Mouse (Mus musculus) heart, postnatal 14 days (tissue): ENCODE measurements around the gene Tmem30b. TPM values are rescaled to one million over a fixed set of nuclear protein-coding genes. Genes with fewer than 3 reads are reported as not detected.

Source experiments
- DNase-seq, 2 experiments: peaks; one replicate each; pipeline ENCODE4 v3.0.0; 2021 to 2022
- intact Hi-C: fragments of 180-260 bp; cut with DNase I; formaldehyde crosslinking; loops from one replicate; pipeline ENCODE4 v1.15.1; 2025
- long read RNA-seq, 2 experiments: library from polyadenylated mRNA; stranded (forward); transcript quantifications; one replicate each; pipeline ENCODE4 v2.0.0; 2021
- total RNA-seq, 2 experiments: library from RNA; stranded (reverse); gene quantifications; 2 replicates each; pipeline ENCODE4 v1.2.3; 2021

Gene Tmem30b
- under 1 TPM; 0.22 to 0.27 TPM for total RNA-seq
- long read RNA-seq, experiment 1: 0 reads
- long read RNA-seq, experiment 2: 0 reads

DNA sequence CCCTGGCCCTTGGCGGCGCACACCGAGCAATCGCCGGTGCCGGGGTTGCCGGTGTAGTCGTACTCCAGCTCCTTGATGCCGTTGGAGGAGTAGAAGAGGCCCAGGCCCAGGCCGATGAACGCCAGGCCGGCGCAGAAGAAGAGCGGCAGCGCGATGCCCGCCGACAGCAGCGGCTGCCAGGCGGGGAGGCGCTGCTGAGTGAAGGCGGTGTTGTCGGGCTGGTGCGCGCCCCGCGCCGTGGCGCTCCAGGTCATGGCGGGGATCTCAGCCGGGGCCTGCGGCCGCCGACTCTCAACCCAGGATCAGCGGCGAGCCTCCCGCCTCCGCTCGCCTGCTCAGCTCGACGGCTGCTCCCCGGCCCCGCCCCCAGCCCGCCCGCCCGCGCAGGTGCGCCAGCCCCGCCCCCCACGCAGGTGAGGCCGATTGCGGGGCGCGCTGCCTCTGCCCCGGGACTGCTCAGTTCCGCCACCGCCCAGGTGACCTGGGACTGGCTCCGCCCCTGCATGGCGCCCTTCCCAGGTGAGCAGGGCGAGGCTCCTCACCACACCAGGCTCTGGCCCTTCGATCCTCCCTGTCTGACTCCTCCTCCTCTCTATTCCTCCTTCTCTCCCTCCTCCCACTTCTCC is at the start of gene Tmem30b:
TSS of gene Tmem30b (minus strand) at position 307 of the 626 bp plus-strand sequence.
- intact Hi-C loops: no loop called here
- DNase-seq: no peak

DNA sequence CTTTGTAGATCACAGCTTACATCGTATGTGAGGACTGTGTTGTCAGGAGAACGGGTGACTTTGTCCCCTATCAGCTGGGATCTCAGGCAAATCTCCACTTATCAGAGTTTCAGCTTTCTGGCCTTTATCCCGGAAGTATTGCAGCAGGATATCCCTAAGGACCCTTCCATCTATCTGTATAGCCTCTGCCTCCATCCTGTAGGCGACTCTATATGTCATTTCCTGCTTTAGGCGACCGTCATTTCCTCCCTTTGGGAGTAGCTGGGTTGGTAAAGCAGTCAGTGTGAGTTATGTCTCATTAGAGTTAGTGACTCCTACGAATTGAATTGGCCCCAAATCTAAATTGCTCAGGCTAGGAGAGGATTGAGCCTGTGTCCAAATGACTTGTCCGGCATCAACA is 49.0 kb upstream of the Tmem30b start:
- intact Hi-C loops: loop anchor here (5.0 kb wide), 1 partner anchor 42 kb away; no protein-coding TSS in a partner anchor
- DNase-seq: no peak

- intact Hi-C loops: no loop called here
- DNase-seq: no peak
These were observed 48.1 kb upstream of the Tmem30b start for GRCm38 (mm10) chr12:73594177-73594745.

DNA sequence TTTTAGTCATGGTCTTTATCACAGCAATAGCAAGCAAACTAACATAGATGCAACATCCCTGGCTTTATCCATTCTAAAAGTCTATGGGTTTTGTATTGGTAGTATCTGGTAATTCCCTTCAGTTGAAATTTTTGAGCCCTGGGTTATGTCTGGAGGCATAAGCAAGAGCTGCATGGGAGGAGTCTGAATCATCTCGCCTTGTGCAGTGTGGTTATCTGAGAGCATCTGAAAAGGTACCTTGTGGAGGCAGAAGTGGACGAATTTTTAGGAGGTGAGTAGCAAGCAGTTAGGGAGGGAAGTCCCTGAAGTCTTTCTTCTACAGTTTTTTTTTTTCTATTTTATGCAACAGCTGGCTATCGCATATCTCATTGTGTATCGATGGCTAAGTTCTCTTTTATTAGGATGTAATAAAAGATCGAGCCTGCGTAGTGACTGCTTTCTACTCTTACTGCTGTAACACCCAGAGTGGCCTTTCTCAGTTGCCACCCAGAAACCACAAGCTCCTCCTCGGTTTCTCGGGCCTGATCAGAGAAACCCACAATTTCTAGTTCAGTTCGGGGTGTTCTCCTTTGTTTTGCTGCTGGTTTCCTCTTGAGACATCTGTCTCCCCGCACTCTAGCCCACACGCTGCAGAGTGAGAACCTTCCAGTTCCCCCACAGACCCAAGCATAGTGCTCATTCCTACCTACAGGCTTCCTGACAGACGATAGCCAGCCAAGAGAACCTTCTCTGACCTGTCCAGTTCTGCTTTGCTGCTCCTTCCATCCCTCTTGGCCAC is 47.0 kb upstream of the Tmem30b start:
- intact Hi-C loops: no loop called here
- DNase-seq: no peak

DNA sequence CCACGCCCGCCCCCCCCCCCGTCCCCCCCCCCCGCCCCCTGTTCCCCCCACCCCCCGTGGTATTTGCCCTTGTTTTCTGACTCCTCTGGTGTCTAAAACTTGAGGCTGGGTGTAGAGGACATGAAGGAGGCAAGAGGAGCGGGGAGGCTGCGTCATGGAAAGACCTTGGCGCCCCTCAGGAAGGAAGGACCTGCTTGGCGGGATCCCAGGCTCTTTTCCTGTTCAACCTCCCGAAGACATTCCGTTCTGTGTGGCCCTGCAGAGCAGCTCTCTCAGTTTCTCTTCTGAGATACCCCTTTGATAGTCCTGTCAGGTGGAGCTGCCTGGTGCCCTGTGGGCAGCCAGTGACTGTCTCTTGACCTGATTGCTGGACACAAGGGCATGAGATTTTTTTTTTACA is 45.4 kb upstream of the Tmem30b start:
- intact Hi-C loops: no loop called here
- peak; percentile 65 to 75 for DNase-seq

DNA sequence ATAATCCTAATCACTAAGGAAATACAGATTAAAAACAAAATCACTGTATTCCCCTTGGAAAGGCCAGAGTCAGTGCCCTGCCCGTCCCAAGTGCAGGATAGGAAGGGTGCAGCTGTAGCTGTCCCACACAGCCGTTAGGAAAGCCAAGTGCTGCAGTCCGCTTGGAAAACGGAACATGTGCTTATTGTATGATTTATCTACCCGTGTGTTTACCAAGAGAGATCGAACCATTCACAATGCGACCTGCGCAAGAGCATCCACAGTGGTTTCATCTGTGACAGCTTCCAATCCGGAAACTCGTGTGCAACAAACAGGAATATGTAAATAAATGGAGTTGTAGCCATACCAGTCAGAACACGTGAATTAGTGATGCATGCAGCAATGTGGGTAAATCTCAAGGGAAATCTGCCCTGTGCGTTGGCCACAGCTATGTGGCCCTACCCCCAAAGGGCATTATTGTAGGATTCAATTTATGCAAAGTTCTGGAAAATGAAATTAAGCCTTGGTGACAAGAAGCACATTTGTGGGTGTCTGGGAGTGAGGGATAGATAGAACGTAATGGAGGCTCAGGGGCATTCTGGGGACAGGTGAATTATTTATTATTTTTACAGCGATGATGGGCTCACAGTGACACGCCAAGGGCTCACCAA is 44.6 kb upstream of the Tmem30b start:
- no peak for DNase-seq
- intact Hi-C loops: no loop called here

- no peak for DNase-seq
- intact Hi-C loops: loop anchor here (5.0 kb wide), 1 partner anchor 85 kb away; no protein-coding TSS in a partner anchor
These were observed 41.1 kb upstream of the Tmem30b start for GRCm38 (mm10) chr12:73587262-73587661.

GRCm38 (mm10) chr12:73585850-73586249 is 39.7 kb upstream of the Tmem30b start:
- DNase-seq: no peak
- intact Hi-C loops: loop anchor here (2.0 to 5.0 kb wide), 2 partner anchors 86 to 107 kb away; no protein-coding TSS in a partner anchor

DNA sequence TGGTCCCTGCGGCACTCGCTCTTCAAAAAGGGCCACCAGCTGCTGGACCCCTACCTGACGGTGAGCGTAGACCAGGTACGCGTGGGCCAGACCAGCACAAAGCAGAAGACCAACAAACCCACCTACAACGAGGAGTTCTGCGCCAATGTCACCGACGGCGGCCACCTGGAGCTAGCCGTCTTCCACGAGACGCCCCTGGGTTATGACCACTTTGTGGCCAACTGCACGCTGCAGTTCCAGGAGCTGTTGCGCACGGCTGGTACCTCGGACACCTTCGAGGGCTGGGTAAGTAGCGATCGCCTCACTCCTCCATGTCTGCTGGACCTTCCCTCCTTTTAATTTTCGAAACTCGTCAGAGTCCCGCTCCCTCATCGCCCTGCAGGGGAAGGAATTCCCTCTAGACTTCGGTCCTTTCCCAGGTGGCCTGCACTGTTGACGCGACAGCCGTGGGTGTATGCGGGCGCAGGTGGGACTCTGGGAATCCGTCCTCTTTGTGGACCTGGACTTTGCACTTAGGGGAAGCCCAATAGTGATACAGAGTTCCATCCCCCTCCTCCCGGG is 39.1 kb upstream of the Tmem30b start:
- intact Hi-C loops: loop anchor here (2.0 to 5.0 kb wide), 2 partner anchors 87 to 107 kb away; no protein-coding TSS in a partner anchor
- DNase-seq: peak in 1 of 2 experiments; percentile 12

DNA sequence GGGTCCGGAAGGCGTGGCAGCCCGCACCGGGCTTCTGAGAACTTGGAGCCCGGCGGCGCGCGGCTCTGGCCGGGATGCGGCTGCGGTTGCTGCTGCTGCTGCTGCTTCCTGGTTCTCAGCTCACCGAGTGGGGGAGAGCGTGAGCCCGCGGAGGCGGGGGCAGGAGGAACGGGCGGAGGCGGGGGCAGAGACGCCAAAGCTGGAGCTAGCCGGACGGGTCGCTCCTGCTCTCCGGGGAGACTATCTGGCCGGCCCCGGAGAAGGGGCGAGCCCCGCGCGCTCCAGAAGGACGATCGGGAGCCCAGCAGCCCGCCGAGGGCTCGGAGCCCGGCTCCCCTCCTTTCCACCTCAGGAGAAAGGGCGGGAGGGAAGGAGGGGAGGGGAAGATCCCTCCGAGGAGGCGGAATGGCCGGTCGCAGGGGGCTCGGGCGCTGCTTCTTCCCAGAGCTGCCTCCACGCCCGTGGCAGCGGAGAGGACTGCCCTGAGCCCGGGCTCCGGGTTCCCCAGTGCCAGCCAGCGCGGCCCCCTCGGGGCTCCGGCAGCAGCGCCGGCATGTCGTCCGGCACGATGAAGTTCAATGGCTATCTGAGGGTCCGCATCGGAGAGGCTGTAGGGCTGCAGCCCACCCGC is 38.5 kb upstream of the Tmem30b start, which contains the start of gene Prkch:
TSS of gene Prkch (plus strand) at position 187 of the 631 bp plus-strand sequence.
- intact Hi-C loops: loop anchor here (2.0 to 5.0 kb wide), 2 partner anchors 88 to 108 kb away; no protein-coding TSS in a partner anchor
- DNase-seq: peak; percentile 86 to 87

- intact Hi-C loops: loop anchor here (2.0 kb wide), 1 partner anchor 109 kb away; no protein-coding TSS in a partner anchor
- DNase-seq: peak; percentile 37 to 61
These were observed 37.8 kb upstream of the Tmem30b start for GRCm38 (mm10) chr12:73583813-73584609.

- peak in 1 of 2 experiments; percentile 12 for DNase-seq
- intact Hi-C loops: no loop called here
These were observed 37.1 kb upstream of the Tmem30b start for GRCm38 (mm10) chr12:73583318-73583717.

GRCm38 (mm10) chr12:73580811-73581210 is 34.6 kb upstream of the Tmem30b start:
- intact Hi-C loops: no loop called here
- no peak for DNase-seq

DNA sequence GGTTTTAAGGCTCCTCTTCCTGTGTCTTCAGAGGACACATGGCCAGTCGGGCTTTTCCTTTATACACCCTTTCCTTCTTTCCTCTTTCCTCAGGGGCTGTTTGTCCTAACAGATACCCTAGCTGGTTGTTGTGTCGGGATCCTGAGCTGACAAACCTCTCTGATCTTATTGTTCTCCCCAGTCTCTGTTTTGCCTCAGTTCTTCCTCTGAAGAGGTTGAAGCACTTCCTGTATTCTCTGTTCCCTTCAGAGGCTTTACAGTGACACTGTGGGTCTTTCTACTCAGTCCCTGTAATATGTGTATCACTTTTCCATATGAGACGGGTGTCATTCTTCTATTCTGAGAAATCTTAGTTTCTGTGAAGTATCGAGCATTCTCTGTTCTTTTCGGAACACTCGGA is 31.9 kb upstream of the Tmem30b start:
- no peak for DNase-seq
- intact Hi-C loops: no loop called here

GRCm38 (mm10) chr12:73574632-73575031 is 28.4 kb upstream of the Tmem30b start:
- intact Hi-C loops: no loop called here
- no peak for DNase-seq

- intact Hi-C loops: loop anchor here (1.0 to 10.0 kb wide), 4 partner anchors 126 to 729 kb away; no protein-coding TSS in a partner anchor
- no peak for DNase-seq
These were observed 19.4 kb upstream of the Tmem30b start for GRCm38 (mm10) chr12:73565620-73565969.

- DNase-seq: peak in 1 of 2 experiments; percentile 17
- intact Hi-C loops: loop anchor here (1.0 to 10.0 kb wide), 4 partner anchors 126 to 730 kb away; no protein-coding TSS in a partner anchor
These were observed 18.8 kb upstream of the Tmem30b start for GRCm38 (mm10) chr12:73564795-73565619.

- no peak for DNase-seq
- intact Hi-C loops: loop anchor here (10.0 kb wide), 2 partner anchors 361 to 731 kb away; no protein-coding TSS in a partner anchor
These were observed 18.0 kb upstream of the Tmem30b start for GRCm38 (mm10) chr12:73564176-73564575.
